Mouse (Mus musculus): ENCODE measurements around the gene Dctn3. TPM values are rescaled to one million over a fixed set of nuclear protein-coding genes. Genes with fewer than 3 reads are reported as not detected.
A peak's percentile ranks its signal among the peaks of the same experiment; 100 is the strongest.
"Not testable (repeated sequence)": the region's sequence is repeated elsewhere in the genome, so short reads cannot be mapped to it uniquely, and the experiment has no call there.

Dctn3 gene
- 100 to 1,000 TPM; 201 to 217 TPM for total RNA-seq (2021)
- long read RNA-seq, experiment 1, transcript Dctn3-201 (7 exons, 973 nt) = major isoform, 211 of 224 reads
- long read RNA-seq, experiment 1, partial matches to known transcripts = 4 of 224 reads
- long read RNA-seq, experiment 1, other reads (novel, unspliced or antisense) = 5 of 224 reads
- long read RNA-seq, experiment 2, transcript Dctn3-201 (7 exons, 973 nt) = major isoform, 174 of 180 reads
- long read RNA-seq, experiment 2, partial matches to known transcripts = 4 of 180 reads
- long read RNA-seq, experiment 2, other reads (novel, unspliced or antisense) = 1 of 180 reads

DNA sequence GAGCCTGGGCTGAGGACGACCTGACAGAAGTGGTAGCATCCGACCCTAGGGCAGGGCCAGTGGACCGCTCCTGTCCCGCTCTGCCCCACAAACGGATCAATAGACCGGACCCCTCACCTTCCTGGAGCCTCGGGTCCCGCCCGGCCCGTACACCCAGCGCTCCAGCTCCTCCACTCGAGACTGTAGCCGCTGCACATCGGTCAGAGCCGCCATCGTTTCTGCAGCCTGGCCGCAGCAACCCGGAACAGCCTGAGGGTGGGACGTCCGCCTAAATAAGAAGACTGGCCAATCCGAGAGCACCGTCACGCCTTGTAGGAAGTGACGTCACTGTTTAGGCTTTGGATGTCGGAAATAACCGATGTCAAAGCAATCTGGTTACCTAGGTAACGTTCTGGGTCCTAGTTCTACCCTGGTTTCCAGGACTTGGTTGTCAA is at the start of gene Dctn3:
TSS of gene Dctn3 (minus strand) at position 253 of the 434 bp plus-strand sequence.
- intact Hi-C loops (cut with DNase I) = no loop called here

DNA sequence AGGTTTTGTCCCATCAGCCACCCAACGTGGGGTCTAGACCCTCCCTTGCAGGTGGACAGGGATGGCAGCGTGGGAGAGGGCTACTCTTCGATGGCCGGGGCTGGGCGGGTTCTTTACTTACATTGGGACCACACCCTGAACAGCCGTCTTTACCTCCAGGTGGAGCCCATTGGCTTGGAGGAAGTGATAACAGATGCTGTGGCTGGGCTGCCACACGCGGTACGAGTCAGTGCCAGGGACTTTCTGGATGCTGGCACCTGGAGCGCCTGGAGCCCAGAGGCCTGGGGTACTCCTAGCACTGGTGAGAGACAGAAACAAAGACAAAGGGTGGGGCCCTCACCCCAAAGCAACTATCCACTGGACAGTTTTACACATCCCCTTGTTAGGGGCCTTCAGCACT is 44.3 kb upstream of the Dctn3 start:
- intact Hi-C loops (cut with DNase I); DNase-seq (ENCODE audit: low spot score in 2 of 2): not testable (repeated sequence)

More for the DNA sequence above, at the start of gene Dctn3:
- peak; percentile 94 to 99 for DNase-seq (ENCODE audit: low spot score in 2 of 2)

DNA sequence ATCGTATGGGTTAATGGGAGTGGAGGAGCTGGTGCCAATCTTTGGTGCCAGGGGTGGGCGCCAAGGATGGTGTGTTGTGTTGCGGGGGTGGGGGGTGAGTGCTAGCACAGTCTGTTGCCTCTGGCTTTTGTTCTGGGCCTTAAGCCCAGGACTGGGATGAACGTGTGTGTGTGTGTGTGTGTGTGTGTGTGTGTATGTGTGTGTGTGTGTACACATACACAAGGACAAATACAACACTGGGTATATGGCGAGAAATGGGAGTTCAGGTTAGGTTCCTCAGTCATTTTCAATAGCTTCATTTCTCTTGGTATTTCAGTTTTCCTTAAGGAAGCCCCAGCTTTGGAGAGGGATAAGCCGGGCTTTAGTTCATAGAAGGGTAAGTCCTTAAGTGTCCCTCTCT is 40.2 kb upstream of the Dctn3 start:
- DNase-seq (ENCODE audit: low spot score in 2 of 2); intact Hi-C loops (cut with DNase I): not testable (repeated sequence)

DNA sequence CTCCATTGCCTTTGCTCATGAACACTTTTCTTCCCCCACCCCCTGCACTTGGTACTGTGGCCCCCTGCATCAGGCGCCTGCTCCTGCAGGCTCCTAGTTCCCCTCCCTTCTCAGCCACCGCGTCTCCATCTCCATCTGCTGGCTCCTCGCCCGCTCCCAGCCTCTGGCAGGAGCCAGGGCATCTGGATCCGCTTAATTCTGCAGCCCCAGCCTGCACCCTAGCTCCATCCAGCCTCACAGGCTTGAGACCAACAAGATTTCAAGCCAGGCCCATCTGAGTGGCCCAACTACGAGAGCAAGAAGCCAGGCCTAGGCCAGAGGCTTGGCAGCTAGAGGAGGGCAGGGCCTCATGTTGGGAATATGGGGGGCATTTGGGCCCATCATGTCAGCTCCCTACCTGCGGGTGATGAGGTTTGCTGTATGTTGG is 39.7 kb upstream of the Dctn3 start:
- peak in 1 of 2 experiments; percentile 58 for DNase-seq (ENCODE audit: low spot score in 2 of 2)
- intact Hi-C loops (cut with DNase I) = not testable (repeated sequence)

DNA sequence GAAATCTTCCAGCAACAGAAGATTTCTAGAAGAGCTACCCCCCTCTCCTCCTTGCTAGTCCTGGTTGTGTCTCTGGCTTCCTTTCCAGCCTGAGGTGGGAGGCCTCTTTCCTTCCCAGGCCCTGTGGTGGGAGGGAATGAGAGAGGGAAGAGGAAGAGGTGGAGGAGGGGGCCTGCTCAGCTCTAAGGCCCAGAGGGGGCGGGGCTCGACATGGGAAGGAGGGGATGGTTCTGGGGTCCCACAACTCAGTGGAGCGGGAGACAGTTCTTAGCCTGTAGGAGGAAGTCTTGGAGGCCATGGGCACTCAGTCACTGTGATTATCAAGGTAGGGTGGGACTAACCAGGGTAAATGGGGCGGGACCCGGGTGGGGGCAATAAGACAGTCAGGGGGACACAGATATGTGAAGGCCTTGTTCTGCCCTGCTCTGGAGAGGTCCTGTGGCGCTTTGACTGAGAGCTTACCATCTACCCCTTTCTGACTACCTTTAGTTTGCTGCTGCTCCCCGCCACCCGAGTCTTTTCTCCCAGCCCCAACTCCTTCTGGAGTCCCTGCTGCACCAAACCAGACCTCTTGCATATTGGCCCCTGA is 39.2 kb upstream of the Dctn3 start:
- intact Hi-C loops (cut with DNase I) = no loop called here
- no peak for DNase-seq (ENCODE audit: low spot score in 2 of 2)

DNA sequence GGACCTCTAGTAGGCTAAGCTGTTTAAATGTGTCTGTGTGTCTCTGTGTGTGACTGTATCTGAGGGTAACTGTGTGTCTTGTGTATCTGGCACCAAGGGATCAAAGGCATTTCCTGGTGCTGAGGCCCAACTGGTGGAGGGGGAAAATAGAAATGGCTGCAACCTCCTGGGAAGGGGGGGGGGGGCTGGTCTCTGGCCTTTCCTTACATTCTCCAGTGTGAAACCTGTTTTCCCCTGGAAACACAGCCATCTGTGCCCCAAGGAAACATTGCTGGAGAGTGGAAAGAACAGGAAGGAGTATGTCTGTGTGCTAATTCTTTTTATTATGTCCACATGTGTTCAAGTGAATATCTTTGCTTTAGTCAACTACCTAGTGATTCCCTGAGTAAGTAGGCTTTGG is 38.7 kb upstream of the Dctn3 start:
- no peak for DNase-seq (ENCODE audit: low spot score in 2 of 2)
- intact Hi-C loops (cut with DNase I) = no loop called here

DNA sequence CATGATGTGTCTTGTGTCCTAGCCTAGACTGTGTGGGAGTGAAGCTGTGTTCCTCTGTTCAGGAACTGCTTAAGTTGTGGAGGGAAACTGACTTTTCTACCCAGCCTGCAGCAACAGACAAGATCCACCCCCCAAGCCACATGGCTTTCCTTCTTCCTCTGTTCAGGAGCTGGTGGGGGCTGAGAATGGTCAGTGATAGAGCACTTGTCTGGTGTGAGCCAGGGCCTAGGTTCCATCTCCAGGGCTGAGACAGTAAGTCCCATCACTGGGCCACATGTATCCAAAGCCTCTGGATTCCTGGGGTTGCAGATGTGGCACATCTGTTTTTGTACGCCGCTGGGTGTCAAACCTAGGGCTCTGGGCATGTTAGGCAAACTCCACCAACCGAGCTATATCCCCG is 37.9 kb upstream of the Dctn3 start:
- intact Hi-C loops (cut with DNase I) = no loop called here
- DNase-seq (ENCODE audit: low spot score in 2 of 2) = no peak

DNA sequence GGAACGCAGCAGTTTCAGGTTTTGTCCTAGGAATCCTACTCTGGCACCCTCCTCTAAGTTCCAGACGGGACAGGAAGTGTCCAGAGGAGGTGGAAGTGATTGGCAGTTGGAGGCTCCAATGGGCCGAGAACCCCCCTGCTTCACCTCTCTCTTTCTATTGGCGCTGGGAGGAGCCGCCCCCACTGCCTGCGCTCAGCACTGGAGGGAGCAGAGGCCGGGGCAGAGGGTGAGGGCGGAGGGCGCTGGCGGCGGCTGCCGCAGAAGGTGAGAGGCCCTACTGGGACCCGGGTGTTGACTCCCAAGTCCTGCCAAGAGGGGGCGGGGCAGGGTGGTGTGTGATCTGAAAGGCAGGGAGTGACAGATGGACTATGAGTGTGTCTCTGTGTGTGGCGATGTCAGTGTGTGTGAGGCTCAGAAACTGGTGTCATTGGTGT is 37.3 kb upstream of the Dctn3 start:
- peak; percentile 75 to 78 for DNase-seq (ENCODE audit: low spot score in 2 of 2)
- intact Hi-C loops (cut with DNase I) = no loop called here

DNA sequence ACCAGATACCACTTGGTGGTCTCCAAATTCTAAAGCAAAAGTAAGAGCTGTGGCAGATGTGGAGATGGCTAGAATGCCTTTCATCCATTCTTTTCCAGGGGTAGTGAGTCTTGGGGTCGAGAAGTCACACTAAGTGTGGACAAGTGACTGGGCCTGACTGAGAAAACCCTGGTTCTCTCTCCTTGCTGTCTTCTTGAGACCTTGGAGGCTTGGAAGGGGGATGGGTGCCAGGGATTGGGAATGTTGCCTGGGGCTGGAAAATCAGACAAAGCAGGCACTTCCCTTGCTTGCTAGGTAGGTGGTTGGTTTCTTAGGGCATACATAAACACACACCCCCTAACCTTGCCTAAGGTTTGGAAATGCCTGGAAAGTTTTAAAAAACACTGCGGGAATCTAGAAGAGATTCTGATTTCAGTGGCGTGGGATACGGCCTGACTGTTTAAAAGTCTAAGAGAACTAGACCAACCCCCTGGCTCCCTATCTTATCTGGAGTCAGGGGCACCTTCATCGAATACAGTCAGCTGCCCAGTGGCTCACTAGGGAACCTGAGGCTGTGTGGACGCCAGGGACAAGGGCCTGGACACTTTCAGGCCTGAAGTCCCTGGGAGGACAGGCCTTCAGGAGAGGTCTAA is 36.8 kb upstream of the Dctn3 start:
- intact Hi-C loops (cut with DNase I) = no loop called here
- no peak for DNase-seq (ENCODE audit: low spot score in 2 of 2)

DNA sequence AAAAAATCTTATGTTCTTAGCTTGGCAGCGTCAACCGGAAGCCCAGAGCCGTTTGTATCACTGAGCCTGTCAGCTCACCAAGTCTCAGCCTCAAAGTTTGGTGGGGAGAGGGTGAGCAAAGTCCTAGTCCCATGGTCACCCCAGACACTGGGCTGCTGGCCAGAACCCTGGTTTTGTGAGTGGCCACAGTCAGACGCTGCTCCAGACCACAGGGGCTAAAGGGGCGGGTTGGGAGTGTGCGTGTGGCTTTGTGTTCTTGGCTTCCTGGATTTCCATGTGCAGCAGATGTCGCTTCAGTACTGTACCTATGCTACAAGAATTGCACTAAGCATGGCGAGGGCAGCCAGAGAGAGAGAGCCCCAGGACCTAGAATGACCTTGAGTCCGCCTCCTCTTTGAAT is 36.2 kb upstream of the Dctn3 start:
- peak in 1 of 2 experiments; percentile 49 for DNase-seq (ENCODE audit: low spot score in 2 of 2)

DNA sequence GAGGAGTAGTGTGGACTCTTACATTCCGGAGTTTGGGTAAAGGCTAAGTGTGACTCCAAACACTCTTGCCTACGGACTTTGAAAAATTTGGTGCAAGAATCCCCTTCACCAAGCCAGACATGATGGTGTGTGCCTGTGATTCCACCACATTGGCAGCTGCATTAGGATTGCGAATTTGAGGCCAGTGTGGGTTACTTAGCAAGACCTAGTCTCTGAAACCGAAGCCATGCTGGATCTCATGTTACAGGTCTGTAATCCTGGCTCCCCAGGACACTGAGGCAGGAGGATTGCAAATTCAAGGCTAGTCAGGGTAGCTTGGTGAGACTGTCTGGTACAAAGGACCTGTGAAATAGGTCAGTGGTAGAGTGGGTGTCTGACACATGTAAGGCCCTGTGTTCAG is 35.7 kb upstream of the Dctn3 start:
- no peak for DNase-seq (ENCODE audit: low spot score in 2 of 2)
- intact Hi-C loops (cut with DNase I) = no loop called here

More for the DNA sequence above, 36.2 kb upstream of the Dctn3 start:
- intact Hi-C loops (cut with DNase I) = no loop called here

DNA sequence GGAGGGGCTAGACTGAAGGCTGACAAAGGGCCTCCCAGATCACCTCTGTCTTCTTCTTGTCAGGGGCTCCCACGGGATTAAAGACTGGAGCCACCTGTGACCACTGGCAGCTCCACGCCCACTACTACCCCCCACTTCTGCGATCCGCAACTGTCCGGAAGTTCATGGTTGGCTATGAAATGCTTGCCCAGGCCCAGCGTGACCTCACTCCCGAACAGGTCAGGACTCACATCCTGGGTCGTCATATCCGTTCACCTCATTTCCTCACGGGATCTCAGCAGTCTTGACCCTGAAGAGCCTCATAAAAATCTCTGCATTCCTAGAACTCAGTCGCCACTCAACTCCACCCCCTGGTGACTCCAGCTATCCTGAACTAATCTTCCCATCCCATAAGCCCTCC is 35.1 kb upstream of the Dctn3 start:
- no peak for DNase-seq (ENCODE audit: low spot score in 2 of 2)
- intact Hi-C loops (cut with DNase I) = no loop called here

DNA sequence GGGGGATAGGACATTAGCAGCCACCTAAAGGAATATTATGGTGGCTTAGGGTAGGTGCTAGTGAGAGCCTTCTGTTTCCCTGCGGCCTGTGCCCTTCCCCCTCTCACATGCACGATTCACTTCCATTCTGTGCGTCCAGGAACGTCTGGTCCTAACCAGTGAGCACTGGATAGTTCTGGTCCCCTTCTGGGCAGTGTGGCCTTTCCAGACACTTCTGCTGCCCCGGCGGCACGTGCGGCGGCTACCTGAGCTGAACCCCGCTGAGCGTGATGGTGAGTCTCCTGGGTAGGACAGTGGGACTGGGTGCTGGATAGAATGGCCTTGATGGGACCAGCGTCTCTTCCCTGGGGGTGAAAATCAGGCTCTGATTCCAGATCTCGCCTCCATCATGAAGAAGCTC is 34.4 kb upstream of the Dctn3 start:
- DNase-seq (ENCODE audit: low spot score in 2 of 2) = no peak
- intact Hi-C loops (cut with DNase I) = no loop called here

DNA sequence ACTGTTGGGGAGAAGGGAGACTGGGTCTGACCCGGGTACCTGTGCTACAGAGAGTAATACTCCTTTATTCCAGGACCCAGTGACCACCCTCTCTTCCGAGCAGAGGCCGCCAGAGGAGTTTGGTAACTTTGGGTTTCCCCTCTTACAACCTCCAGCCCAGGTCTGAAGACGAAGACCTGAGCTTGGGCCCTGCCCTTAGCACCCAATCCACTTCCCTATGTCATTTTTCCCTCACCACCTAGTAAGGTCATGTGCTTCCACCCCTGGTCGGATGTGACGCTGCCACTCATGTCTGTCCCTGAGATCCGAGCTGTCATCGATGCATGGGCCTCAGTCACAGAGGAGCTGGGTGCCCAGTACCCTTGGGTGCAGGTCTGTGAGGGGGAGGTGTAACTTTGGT is 33.5 kb upstream of the Dctn3 start:
- no peak for DNase-seq (ENCODE audit: low spot score in 2 of 2)
- intact Hi-C loops (cut with DNase I) = no loop called here

DNA sequence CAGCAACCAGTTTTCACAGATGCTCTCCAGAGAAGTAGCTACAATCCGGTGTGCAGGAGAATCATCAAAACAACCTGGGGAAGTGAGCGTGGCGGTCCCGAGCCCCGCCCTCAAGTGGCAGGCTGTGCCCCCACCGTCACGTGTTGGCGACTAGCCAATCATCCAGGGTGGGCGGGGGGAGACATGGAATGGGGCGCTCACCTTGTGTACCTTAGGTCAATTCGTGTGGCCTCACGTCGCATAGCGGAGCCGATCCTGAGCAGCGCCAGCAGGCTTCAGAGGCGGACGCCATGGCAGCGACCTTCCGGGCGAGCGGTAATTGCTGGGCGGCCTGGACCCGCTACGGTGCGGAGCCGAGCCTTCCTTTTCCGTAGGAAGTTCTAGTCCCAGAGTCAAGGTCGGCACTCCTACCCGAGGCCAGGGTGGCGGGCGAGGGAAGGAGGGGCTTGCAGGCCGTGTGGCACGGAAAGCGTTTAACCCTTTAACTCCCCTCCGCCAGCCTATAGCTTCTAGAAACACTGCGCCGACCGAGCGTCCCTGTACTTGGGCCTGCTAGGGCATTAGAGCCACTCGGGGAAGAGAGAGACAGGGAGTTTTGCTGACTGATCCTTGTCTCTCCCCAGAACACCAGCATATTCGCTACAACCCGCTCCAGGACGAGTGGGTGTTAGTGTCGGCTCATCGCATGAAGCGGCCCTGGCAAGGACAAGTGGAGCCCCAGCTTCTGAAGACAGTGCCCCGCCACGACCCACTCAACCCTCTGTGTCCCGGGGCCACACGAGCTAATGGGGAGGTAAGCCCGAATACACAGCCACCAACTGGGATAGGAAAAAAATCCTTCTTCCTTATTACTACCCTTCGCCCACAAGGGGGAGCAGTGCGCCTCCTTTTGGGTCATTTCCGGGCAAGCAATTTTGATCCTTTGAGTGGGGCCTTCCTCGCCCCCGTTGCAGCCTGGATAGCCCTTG is 32.7 kb upstream of the Dctn3 start, which contains the start of gene Sigmar1:
TSS of gene Sigmar1 (minus strand) at position 820 of the 968 bp plus-strand sequence.
- DNase-seq (ENCODE audit: low spot score in 2 of 2) = peak; percentile 84 to 85
- intact Hi-C loops (cut with DNase I) = no loop called here

DNA sequence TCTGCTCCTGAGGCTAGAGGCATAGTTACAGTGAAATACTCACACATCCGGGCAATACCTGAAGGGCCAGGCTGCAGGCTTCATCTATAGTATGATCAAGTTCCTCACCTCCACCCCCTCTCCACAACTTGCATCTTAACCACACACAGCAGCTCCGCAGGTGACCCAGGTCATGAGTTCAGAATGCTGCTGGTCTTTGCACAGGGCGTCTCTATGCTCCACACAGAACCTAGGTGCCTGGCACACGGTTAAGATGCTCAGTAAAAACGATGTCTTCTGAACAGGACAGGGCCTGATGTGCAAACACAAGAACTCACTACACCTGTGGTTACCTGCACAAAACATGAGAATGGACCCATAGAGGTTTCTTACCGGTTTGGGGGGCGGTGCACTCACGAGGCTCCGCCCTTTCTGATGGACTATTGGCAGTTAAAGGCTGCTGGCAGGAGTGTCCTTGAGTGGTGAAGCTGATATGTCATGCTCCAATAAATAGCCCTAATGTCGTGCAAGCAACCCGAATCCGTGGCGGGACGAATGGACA is 31.9 kb upstream of the Dctn3 start, which contains the start of gene Galt:
TSS of gene Galt (plus strand) at position 432 of the 541 bp plus-strand sequence.
- intact Hi-C loops (cut with DNase I) = no loop called here
- peak in 1 of 2 experiments; percentile 48 for DNase-seq (ENCODE audit: low spot score in 2 of 2)

DNA sequence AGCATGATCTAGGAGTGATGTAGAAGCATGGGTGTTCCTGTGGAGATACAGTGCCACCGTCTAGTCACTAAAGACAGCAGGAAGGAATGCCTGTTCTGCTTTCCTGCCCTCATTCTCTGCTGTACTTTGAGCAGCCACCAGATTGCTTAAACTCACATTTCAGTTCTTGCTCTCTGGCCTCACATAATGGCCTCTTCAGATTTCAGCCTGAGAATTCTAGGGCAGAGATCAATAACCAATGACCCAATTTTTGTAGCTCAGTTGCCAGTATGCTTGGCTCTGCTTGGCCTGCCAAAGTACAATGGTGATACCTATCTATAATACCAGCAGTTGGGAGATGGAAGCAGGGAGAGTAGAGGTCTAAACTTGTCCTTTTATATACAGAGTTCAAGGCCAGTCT is 22.1 kb upstream of the Dctn3 start:
- no peak for DNase-seq (ENCODE audit: low spot score in 2 of 2)
- intact Hi-C loops (cut with DNase I) = no loop called here

DNA sequence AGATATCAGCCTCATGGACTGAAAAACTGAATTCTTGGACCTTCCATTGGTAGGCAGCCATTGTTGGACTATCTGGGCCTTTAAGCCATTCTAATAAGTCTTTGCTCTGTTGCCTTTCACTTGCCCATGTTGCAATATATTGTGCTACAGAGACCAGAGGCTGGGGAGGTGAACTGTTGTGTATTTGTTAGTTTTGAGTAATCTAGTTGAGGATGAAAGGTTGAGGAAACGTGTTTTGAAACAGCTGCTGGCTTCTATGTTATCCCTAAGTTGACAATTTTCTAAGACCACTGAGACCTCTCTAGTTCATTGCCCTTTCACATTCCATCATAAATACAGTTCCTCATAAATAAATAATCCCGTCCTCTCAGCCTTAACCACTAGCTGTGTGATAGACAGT is 21.2 kb upstream of the Dctn3 start:
- intact Hi-C loops (cut with DNase I) = no loop called here
- no peak for DNase-seq (ENCODE audit: low spot score in 2 of 2)

DNA sequence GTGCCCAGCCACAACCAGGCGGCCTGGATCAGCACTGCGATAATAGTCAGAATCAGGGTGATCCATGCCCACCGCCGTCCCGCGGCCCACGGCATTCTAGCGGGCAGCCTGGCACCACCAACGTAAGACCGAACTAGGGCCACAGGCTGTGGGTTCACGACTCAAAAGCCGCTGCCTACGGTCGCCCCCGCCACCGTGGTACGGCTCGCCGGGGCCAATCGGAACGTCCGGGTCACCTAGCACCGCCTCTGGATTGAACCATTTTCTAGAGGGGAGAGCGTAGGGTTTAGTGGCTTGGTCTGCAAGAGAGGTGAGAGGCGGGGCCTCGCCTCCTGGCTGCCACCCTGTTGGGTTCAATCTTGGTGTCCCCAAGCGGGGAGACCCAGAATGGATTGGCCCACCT is 18.2 kb upstream of the Dctn3 start:
- peak; percentile 92 to 94 for DNase-seq (ENCODE audit: low spot score in 2 of 2)
- intact Hi-C loops (cut with DNase I) = no loop called here
